Mouse (Mus musculus) skeletal muscle tissue, adult 2 months (tissue): Measurements from ENCODE around the gene Anxa1.

Source experiments
- DNase-seq: peaks from one replicate; pipeline ENCODE4 v3.0.0-alpha.2; 2012; ENCODE audit warnings: low read depth, low spot score

Anxa1 gene

GRCm38 (mm10) chr19:20390455-20390994 is at the start of gene Anxa1:
Gene Anxa1 (minus strand): TSS chr19:20390944.
- DNase-seq: peak; percentile 77

GRCm38 (mm10) chr19:20437043-20437442 is 46.3 kb upstream of the Anxa1 start:
- DNase-seq: no peak

GRCm38 (mm10) chr19:20434541-20434940 is 43.8 kb upstream of the Anxa1 start:
- peak; percentile 34 for DNase-seq

GRCm38 (mm10) chr19:20433966-20434365 is 43.2 kb upstream of the Anxa1 start:
- DNase-seq: no peak

- DNase-seq: no peak
These were observed 35.9 kb upstream of the Anxa1 start for GRCm38 (mm10) chr19:20426443-20427161.

- DNase-seq: no peak
These were observed 20.5 kb upstream of the Anxa1 start for GRCm38 (mm10) chr19:20411276-20411675.

- DNase-seq: no peak
These were observed 19.1 kb upstream of the Anxa1 start for GRCm38 (mm10) chr19:20409541-20410528.

GRCm38 (mm10) chr19:20406475-20406874 is 15.7 kb upstream of the Anxa1 start:
- DNase-seq: no peak

- no peak for DNase-seq
These were observed 14.3 kb upstream of the Anxa1 start for GRCm38 (mm10) chr19:20405015-20405414.

- no peak for DNase-seq
These were observed 13.0 kb upstream of the Anxa1 start for GRCm38 (mm10) chr19:20403740-20404139.

- no peak for DNase-seq
These were observed 12.5 kb upstream of the Anxa1 start for GRCm38 (mm10) chr19:20403219-20403618.

- DNase-seq: no peak
These were observed 11.9 kb upstream of the Anxa1 start for GRCm38 (mm10) chr19:20402516-20403200.

GRCm38 (mm10) chr19:20401961-20402360 is 11.2 kb upstream of the Anxa1 start:
- no peak for DNase-seq

GRCm38 (mm10) chr19:20399187-20399586 is 8.4 kb upstream of the Anxa1 start:
- DNase-seq: peak; percentile 47

- DNase-seq: no peak
These were observed 6.3 kb upstream of the Anxa1 start for GRCm38 (mm10) chr19:20397092-20397491.

- DNase-seq: no peak
These were observed 3.0 kb upstream of the Anxa1 start for GRCm38 (mm10) chr19:20393556-20394274.

GRCm38 (mm10) chr19:20389723-20390122 is 1.0 kb downstream of the Anxa1 start:
- no peak for DNase-seq

GRCm38 (mm10) chr19:20389245-20389644 is 1.5 kb downstream of the Anxa1 start:
- no peak for DNase-seq

- DNase-seq: no peak
These were observed 2.5 kb downstream of the Anxa1 start for GRCm38 (mm10) chr19:20388276-20388675.

- DNase-seq: no peak
These were observed 4.4 kb downstream of the Anxa1 start for GRCm38 (mm10) chr19:20386296-20386695.

GRCm38 (mm10) chr19:20385645-20386044 is 5.1 kb downstream of the Anxa1 start:
- DNase-seq: no peak
